Mouse (Mus musculus): ENCODE results near the gene Scn2a. TPM values are rescaled to one million over a fixed set of nuclear protein-coding genes. Genes with fewer than 3 reads are reported as not detected.
"Not testable (repeated sequence)": the region's sequence is repeated elsewhere in the genome, so short reads cannot be mapped to it uniquely, and the experiment has no call there.

Scn2a gene
- total RNA-seq, 1 experiment from 2014 or later, result not detected

GRCm38 (mm10) chr2:65690456-65691184 is 70.0 kb downstream of the Scn2a start:
- no peak for ATAC-seq (ENCODE audit: extremely low read depth, insufficient number of reproducible peaks, low FRiP score, poor library complexity, severe bottlenecking)

GRCm38 (mm10) chr2:65694485-65694884 is 73.9 kb downstream of the Scn2a start:
- no peak for ATAC-seq (ENCODE audit: extremely low read depth, insufficient number of reproducible peaks, low FRiP score, poor library complexity, severe bottlenecking)

- no peak for ATAC-seq (ENCODE audit: extremely low read depth, insufficient number of reproducible peaks, low FRiP score, poor library complexity, severe bottlenecking)
Observed at GRCm38 (mm10) chr2:65695061-65695460, 74.5 kb downstream of the Scn2a start.

GRCm38 (mm10) chr2:65700246-65700645 is 79.7 kb downstream of the Scn2a start:
- no peak for ATAC-seq (ENCODE audit: extremely low read depth, insufficient number of reproducible peaks, low FRiP score, poor library complexity, severe bottlenecking)

GRCm38 (mm10) chr2:65701175-65701574 is 80.6 kb downstream of the Scn2a start:
- no peak for ATAC-seq (ENCODE audit: extremely low read depth, insufficient number of reproducible peaks, low FRiP score, poor library complexity, severe bottlenecking)

- ATAC-seq (ENCODE audit: extremely low read depth, insufficient number of reproducible peaks, low FRiP score, poor library complexity, severe bottlenecking), result no peak
Observed at GRCm38 (mm10) chr2:65722219-65722800, 101.7 kb downstream of the Scn2a start.

GRCm38 (mm10) chr2:65745400-65745799 is 124.8 kb downstream of the Scn2a start:
- ATAC-seq (ENCODE audit: extremely low read depth, insufficient number of reproducible peaks, low FRiP score, poor library complexity, severe bottlenecking), result no peak

GRCm38 (mm10) chr2:65782442-65782841 is 161.9 kb downstream of the Scn2a start:
- ATAC-seq (ENCODE audit: extremely low read depth, insufficient number of reproducible peaks, low FRiP score, poor library complexity, severe bottlenecking), result no peak

GRCm38 (mm10) chr2:65783392-65783791 is 162.8 kb downstream of the Scn2a start:
- no peak for ATAC-seq (ENCODE audit: extremely low read depth, insufficient number of reproducible peaks, low FRiP score, poor library complexity, severe bottlenecking)

- no peak for ATAC-seq (ENCODE audit: extremely low read depth, insufficient number of reproducible peaks, low FRiP score, poor library complexity, severe bottlenecking)
Observed at GRCm38 (mm10) chr2:65792516-65792915, 171.9 kb downstream of the Scn2a start.

GRCm38 (mm10) chr2:65793593-65793992 is 173.0 kb downstream of the Scn2a start:
- ATAC-seq (ENCODE audit: extremely low read depth, insufficient number of reproducible peaks, low FRiP score, poor library complexity, severe bottlenecking), result no peak

GRCm38 (mm10) chr2:65801054-65801709 is 180.6 kb downstream of the Scn2a start:
- no peak for ATAC-seq (ENCODE audit: extremely low read depth, insufficient number of reproducible peaks, low FRiP score, poor library complexity, severe bottlenecking)

GRCm38 (mm10) chr2:65806556-65806955 is 186.0 kb downstream of the Scn2a start:
- ATAC-seq (ENCODE audit: extremely low read depth, insufficient number of reproducible peaks, low FRiP score, poor library complexity, severe bottlenecking), result no peak

GRCm38 (mm10) chr2:65811203-65811602 is 190.6 kb downstream of the Scn2a start:
- not testable (repeated sequence) for ATAC-seq (ENCODE audit: extremely low read depth, insufficient number of reproducible peaks, low FRiP score, poor library complexity, severe bottlenecking)

Other genes with a start within 250 kb of the Scn2a start
- gene Scn3a, start 53.1 kb upstream of the Scn2a start, total RNA-seq (2017), result not detected in 2 replicates
- 0.12 TPM in 1 of 2 replicates, not detected in the other for gene Csrnp3, start 225.0 kb downstream of the Scn2a start, total RNA-seq (2017)

All from neutrophil, adult 5-6 weeks (primary cell).